Mouse (Mus musculus) C2C12 (cell line): ENCODE results near the gene Cyp2e1.

ENCODE experiments used
- CTCF ChIP-seq: IDR thresholded peaks from one replicate; pipeline ENCODE4 v1.5.1; 2011; ENCODE audit not compliant: control insufficient read depth, insufficient read depth, insufficient read length
- MAX ChIP-seq: IDR thresholded peaks from one replicate; pipeline ENCODE4 v1.6.1; 2011; ENCODE audit warnings: mild to moderate bottlenecking, control low read depth
- MYOD1 ChIP-seq: IDR thresholded peaks from one replicate; pipeline ENCODE4 v1.6.1; 2011; ENCODE audit warnings: low read depth; ENCODE audit not compliant: control insufficient read depth, insufficient read length

- TF ChIP-seq CTCF: no peak
- no peak for TF ChIP-seq MAX
- TF ChIP-seq MYOD1: no peak
Measured at GRCm38 (mm10) chr7:140747402-140747801, 16.1 kb upstream of the Cyp2e1 start.
